Mouse (Mus musculus) bone marrow macrophage, adult 2 months (primary cell): Measurements from ENCODE around the gene Gm10320.

ENCODE experiments used
- CTCF ChIP-seq: IDR thresholded peaks from 2 replicates; pipeline ENCODE4 v1.5.1; 2012; ENCODE audit warnings: low read depth, mild to moderate bottlenecking, low read length, moderate library complexity
- POLR2A ChIP-seq: IDR thresholded peaks from 2 replicates; pipeline ENCODE4 v1.6.1; 2012; ENCODE audit warnings: mild to moderate bottlenecking, low read depth, low read length, borderline replicate concordance

GRCm38 (mm10) chr13:98534190-98534912, 42.5 kb upstream of the Gm10320 start:
- TF ChIP-seq CTCF (no peak), POLR2A (no peak)
